Comparison of ENCODE assay signal across 8 mouse cellular contexts in the genomic region with DNA sequence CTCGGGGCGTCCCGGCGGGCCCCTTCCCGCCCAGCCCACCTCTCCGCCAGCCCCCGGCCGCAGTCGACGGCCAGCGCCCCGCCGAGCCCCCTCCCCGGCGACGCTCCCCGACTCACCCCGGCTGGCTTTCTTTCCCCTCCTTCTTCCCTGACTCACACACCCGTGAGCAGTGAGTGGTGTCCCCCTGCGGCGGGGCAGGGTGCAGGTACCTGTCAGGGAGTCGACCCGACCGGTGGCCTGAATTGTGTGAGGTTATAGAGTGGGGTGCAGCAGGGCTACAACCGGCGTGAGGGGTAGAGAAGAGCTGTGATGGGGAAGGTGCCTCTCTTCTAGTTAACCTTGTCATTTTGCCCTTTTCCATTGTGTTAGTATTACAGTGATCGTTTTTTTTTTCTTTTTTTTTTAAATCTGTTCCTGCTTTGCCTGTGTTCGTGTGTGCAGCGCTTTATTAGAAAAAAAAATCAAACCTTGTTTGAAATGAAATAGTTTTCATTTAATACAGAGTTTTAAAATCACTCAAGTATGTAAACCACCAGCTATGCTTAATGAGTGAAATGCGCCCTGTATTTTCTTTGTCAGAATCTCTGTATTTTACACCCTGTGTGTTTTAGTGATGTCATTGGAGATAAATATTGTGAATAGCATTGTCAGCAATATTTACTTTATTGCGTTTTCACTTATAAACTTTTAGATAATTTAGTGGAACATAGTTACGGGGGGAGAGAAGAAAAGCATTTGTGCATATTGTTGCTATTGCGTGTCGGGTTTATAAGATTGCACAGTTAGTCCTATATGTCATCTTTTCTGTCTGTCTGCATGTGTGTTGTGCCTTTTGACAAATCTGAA. TPM values are rescaled to one million over a fixed set of nuclear protein-coding genes. Genes with fewer than 3 reads are reported as not detected.
DNase-seq lines count a peak whose midpoint lies in the region; ATAC-seq and TF ChIP-seq lines count a peak whose summit lies in the region.

No protein-coding gene starts in this region.

- WGBS in embryonic facial prominence, embryonic 10.5 days = 10% methylated on average over 32 of the region's 34 CpGs
- WGBS in macrophage (ENCODE audit: missing documents) = 16% methylated on average over 24 of the region's 34 CpGs
- 2% methylated on average over 34 of the region's 34 CpGs for WGBS in small intestine, adult 2 months

- no peak for TF ChIP-seq POLR2A in small intestine, adult 2 months (IDR thresholded peaks at IDR 0.05; ENCODE audit: low read depth, low read length)

- H3K27ac ChIP-seq in embryonic facial prominence, embryonic 10.5 days (replicated peaks) = peak overlapping the region; percentile 95
- H3K27ac ChIP-seq in macrophage = no peak overlapping the region
- H3K27ac ChIP-seq in small intestine, adult 2 months (ENCODE audit: insufficient read depth, low read depth, low read length) = peak overlapping the region; percentile 97

- H3K36me3 ChIP-seq in G1E (replicated peaks) (peaks cover 2% of the 10 kb centered on the region), macrophage (ENCODE audit: inconsistent target) (no peaks in the 10 kb centered on the region)
- H3K36me3 ChIP-seq in embryonic facial prominence, embryonic 10.5 days (replicated peaks) = no peaks in the 10 kb centered on the region
- no peaks in the 10 kb centered on the region for H3K36me3 ChIP-seq in small intestine, adult 2 months (ENCODE audit: control insufficient read depth, insufficient read depth, low read length)

- peaks cover 17% of the 10 kb centered on the region for H3K4me1 ChIP-seq in G1E (ENCODE audit: insufficient read depth, low read depth, low read length)
- H3K4me1 ChIP-seq in embryonic facial prominence, embryonic 10.5 days = peaks cover 5% of the 10 kb centered on the region
- peaks cover 5% of the 10 kb centered on the region for H3K4me1 ChIP-seq in small intestine, adult 2 months (ENCODE audit: control insufficient read depth, insufficient read depth, insufficient read length, low read length)

- peak; percentile 29 for ATAC-seq in G1E (ENCODE audit: extremely low read depth, insufficient number of reproducible peaks, low FRiP score, poor library complexity, severe bottlenecking)
- no peak for ATAC-seq in erythroid progenitor cell, adult 5-6 weeks (replicated peaks; ENCODE audit: low FRiP score, poor library complexity, severe bottlenecking)

- intact Hi-C loops in heart, postnatal 10 days (cut with DNase I) = loop anchor here (5.0 kb wide), 2 partner anchors 77 to 638 kb away; a partner anchor contains a TSS

- DNase-seq in G1E (ENCODE audit: low spot score) = peak; percentile 44
- DNase-seq in adrenal gland, postnatal 25 days = peak; percentile 36
- no peak for DNase-seq in embryonic facial prominence, embryonic 10.5 days (ENCODE audit: low spot score)
- peak; percentile 58 to 59 for DNase-seq in heart, postnatal 10 days
- peak; percentile 54 to 68 for DNase-seq in kidney, postnatal 4 days

- H3K4me3 ChIP-seq in G1E (ENCODE audit: low read depth, low read length) (peak overlapping the region; percentile 90), macrophage (ENCODE audit: inconsistent target) (peak overlapping the region; percentile 64)
- peak overlapping the region; percentile 87 for H3K4me3 ChIP-seq in embryonic facial prominence, embryonic 10.5 days
- H3K4me3 ChIP-seq in small intestine, adult 2 months (ENCODE audit: low read depth, low read length) = peak overlapping the region; percentile 99

- peaks cover 11% of the 10 kb centered on the region for H3K27me3 ChIP-seq in G1E (ENCODE audit: insufficient read depth, low read length)
- H3K27me3 ChIP-seq in embryonic facial prominence, embryonic 10.5 days (replicated peaks; ENCODE audit: low read depth, poor library complexity, severe bottlenecking) = no peaks in the 10 kb centered on the region
- H3K27me3 ChIP-seq in small intestine, adult 2 months (ENCODE audit: control insufficient read depth, insufficient read depth, low read length) = no peaks in the 10 kb centered on the region

- H3K9me3 ChIP-seq in G1E (replicated peaks) = no peaks in the 10 kb centered on the region
- H3K9me3 ChIP-seq in embryonic facial prominence, embryonic 10.5 days = no peaks in the 10 kb centered on the region

- H3K79me2 ChIP-seq in macrophage (ENCODE audit: inconsistent target) = peaks cover 53% of the 10 kb centered on the region

- TF ChIP-seq CTCF in G1E (IDR thresholded peaks at IDR 0.05; ENCODE audit: low read depth, low read length) = no peak
- no peak for TF ChIP-seq CTCF in small intestine, adult 2 months (IDR thresholded peaks at IDR 0.05; ENCODE audit: extremely low read depth, insufficient read length, insufficient replicate concordance, low read depth, low read length)

RNA-seq across cellular contexts. Expression of a gene that starts 0.9 kb away (rescaled TPM):
- total RNA-seq in G1E (2014; fragmentation: Nextera tagmentation) (36.2 and 39.2 TPM in 2 replicates), G1E (2017) (42.6 and 53.0 TPM in 2 replicates)
- polyA plus RNA-seq in G1E (2012) (10.2 and 12.6 TPM in 2 replicates), macrophage (2018) (22.0 to 46.7 TPM (median 35.3 TPM) in 3 replicates)
- total RNA-seq in adrenal gland, postnatal 25 days (2021) = 42.3 and 44.8 TPM in 2 replicates
- 42.7 and 43.2 TPM in 2 replicates for polyA plus RNA-seq in embryonic facial prominence, embryonic 10.5 days (2016; fragmentation: Nextera tagmentation; extraction: Ambion mirVana)
- total RNA-seq in heart, postnatal 10 days (2021) = 10 to 100 TPM; 27.7 to 30.3 TPM
- 10 to 100 TPM; 18.8 to 84.1 (median 29.4) TPM for total RNA-seq in macrophage (2018; cell fraction: chromatin; rRNA removed)
- total RNA-seq in macrophage (2018; cell fraction: cytosol; rRNA removed) = 10 to 100 TPM; 26.9 to 42.8 (median 32.8) TPM
- 10 to 100 TPM; 23.2 to 63.7 (median 32.5) TPM for total RNA-seq in macrophage (2018; cell fraction: nucleus; rRNA removed)
- 77.6 and 208 TPM in 2 replicates for polyA plus RNA-seq in small intestine, adult 2 months (2012; rRNA removed)
- total RNA-seq in erythroid progenitor cell, adult 5-6 weeks (2015; ENCODE audit: low replicate concordance) = 5.8 and 16.8 TPM in 2 replicates
- 0.68 and 5.1 TPM in 2 replicates for total RNA-seq in erythroid progenitor cell, adult 5-6 weeks (2017; ENCODE audit: low replicate concordance)
